Mouse (Mus musculus) cerebellum, adult 9-10 months (tissue): ENCODE results near the gene Brd7.

ENCODE experiments used
- DNase-seq: peaks from one replicate; pipeline ENCODE4 v3.0.0; 2022

The Brd7 gene

GRCm38 (mm10) chr8:88349046-88349445 is 12.9 kb downstream of the Brd7 start:
- no peak for DNase-seq

- no peak for DNase-seq
Observed at GRCm38 (mm10) chr8:88342026-88342425, 20.0 kb downstream of the Brd7 start.

GRCm38 (mm10) chr8:88339887-88340695 is 21.9 kb downstream of the Brd7 start:
- DNase-seq = no peak

DNA sequence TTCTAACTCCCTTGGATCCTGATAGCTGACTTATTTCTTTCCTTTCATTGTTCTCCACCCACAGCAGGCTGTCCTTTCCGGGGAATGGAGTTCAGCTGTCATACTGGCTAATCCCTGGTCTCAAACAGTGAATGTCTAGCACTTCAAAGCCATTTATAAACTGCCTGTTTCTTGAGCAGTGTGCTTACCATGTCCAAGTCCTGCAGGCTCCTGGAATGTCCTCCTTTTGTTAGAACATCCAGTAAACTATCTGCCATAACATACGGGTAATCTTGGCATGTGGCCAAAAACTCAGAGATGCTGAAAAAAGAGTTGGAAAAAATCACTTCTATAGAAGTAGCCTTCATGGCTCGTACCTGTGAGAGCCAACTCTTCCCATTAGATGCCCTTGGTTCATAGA is 22.8 kb downstream of the Brd7 start:
- peak; percentile 57 for DNase-seq

DNA sequence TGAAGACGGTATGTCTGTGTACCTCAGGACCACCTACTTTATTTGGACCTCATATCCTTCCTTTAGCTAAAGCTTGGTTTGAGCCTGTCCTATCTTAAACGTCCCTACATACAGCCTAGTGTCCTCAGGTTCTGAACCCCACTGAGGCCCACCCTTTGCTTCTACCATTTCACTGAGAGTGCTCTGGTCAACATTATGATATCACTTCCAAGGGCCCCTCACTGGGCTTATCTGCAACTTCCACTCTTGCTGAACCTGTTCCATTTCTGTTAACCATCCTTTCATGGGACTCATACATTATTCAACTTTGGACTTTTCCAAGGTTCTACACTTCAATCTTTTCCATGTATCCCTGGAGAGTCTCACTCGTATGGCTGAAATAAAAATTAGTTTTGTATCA is 27.0 kb downstream of the Brd7 start:
- DNase-seq = no peak

DNA sequence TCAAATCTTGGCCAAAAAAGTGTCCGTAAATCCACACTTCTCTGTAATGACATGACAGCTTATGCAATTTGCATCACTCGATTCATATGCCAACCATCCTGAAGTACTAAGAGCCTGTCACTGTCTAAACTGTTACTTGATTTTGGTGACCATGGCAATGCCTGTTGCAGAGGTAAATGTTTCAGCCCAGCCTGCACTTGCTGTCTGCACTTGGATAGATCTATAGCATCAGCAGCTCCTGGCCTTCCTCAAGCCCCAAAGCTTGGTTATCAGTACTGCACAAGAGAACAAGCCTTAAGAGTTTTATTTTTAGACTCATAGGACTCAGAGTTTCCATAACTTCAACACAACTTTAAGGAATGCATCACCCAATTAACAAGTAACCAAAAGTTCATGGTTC is 27.6 kb downstream of the Brd7 start:
- no peak for DNase-seq

DNA sequence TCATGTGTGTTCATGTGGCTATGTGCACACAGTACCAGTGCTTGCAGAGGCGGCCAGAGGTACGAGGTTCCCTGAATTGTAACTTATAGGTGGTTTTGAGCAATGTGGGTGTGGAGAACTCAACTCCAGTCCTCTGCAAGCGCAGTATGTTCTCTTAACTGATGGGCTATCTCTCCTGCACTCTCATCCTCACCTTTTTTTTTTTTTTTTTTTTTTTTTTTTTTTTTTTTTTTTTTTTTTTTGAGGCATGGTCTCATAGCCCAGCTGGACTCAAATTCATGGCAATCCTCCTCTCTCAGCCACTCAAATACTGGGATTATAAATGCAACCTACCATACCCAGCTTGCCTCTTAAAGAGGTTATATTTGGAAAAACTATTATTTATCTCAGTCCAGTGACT is 31.2 kb downstream of the Brd7 start:
- DNase-seq = no peak

GRCm38 (mm10) chr8:88328689-88329088 is 33.3 kb downstream of the Brd7 start:
- no peak for DNase-seq

DNA sequence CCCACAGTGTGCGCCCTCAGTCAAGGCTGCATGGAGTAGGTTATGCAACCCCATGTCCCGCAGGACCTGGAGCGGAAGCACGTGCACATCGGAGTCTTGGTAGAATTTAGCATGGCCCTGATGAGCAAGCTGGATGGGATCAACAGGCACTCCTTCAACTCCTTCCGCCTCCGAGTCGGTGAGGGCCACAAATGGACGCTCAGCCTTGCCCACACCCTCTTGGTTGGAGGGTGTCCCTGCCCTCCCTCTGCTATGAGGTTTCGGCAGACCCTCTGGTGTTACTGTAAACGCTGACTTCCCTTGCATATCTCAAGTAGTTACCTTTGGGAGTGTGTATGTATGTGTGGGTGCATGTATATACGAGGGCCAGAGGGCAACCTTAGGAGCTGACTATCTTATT is 35.7 kb downstream of the Brd7 start:
- DNase-seq = no peak

DNA sequence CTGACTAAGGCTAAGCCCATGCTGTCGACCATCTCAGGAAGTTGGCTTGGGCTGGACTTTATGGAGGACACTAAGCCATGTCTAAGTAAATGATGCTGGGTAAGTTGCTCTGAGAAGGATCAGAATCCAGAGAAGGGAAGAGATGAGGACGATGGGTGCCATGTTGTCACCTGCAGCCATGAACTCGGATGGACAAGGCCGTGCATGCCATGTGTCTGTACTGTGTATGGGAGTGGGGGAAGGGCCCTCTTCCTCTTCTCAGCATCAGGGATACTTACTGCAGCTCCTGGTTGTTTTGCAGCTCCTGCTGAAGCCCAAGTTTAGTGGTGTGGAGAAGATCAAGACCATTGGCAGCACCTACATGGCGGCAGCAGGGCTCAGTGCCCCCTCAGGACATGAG is 36.2 kb downstream of the Brd7 start:
- DNase-seq = no peak

DNA sequence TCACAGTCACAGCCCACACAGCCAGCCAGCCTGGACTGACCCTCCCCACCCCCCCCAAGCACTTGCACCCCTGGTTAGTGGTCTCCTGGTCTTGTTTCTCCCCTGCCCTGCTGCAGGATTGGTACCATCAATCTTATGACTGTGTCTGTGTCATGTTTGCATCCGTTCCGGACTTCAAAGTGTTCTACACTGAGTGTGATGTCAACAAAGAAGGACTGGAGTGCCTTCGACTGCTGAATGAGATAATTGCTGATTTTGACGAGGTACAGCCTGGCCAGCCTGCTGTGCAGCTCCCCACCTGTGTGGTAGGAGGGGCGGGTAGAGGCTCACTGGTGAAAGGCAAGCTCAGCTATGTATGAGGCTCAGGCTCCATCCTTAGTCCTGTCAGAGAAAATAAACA is 36.7 kb downstream of the Brd7 start:
- DNase-seq = no peak

DNA sequence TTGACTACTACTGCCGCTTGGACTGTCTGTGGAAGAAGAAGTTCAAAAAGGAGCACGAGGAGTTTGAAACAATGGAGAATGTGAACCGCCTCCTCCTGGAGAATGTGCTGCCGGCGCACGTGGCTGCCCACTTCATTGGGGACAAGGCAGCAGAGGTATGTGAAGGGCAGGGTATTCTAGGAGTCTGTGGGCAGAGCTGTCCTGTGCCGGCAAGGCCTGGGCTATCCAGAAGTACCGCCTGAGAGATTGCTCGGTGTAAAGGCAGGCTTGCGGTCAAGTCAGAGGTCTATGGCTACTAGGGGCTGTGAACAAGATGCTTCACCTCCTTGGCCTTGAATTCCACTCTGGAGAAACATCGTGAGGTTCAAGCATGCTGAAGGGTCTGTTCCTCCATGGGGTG is 37.2 kb downstream of the Brd7 start:
- DNase-seq = no peak

GRCm38 (mm10) chr8:88323523-88323922 is 38.5 kb downstream of the Brd7 start:
- no peak for DNase-seq

DNA sequence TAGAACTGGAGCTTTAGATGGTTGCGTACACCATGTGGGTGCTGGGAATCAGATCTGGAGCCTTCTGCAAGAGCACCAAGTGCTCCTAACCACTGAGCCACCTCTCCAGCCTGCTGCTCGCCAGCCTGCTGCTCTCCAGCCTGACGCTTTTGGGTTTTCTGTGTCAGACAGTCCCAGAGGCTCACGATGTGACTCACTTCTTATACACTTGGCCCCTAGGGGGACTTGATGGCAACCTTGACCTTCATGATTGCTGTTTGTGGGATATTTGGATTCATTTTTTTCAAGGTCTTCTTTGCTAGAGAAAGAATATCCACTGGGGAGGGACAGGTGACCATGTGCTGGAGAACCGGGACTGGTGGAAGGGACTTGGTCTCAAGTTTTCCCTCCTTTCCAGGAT is 40.6 kb downstream of the Brd7 start:
- DNase-seq = no peak

DNA sequence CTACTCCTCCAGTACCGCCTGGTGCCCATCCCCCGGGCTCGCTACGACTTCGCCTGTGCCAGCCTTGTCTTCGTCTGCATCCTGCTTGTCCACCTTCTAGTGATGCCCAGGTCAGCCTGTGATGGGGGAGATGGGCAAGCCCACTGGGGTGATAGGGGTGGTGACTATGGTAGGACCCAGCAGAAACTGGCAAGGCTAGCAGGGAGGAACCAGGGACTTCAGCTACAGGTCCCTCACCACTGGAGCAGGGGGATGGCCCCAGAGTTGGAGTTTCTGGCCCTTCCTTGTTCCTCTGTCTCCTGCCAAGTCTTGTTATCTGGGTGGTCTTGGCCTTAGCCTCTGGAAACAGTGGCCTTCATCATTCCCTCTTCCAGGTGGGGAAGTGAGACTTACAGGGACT is 41.9 kb downstream of the Brd7 start:
- DNase-seq = no peak

GRCm38 (mm10) chr8:88318151-88318550 is 43.8 kb downstream of the Brd7 start:
- DNase-seq = no peak

- no peak for DNase-seq
Observed at GRCm38 (mm10) chr8:88317341-88317740, 44.7 kb downstream of the Brd7 start.

GRCm38 (mm10) chr8:88316139-88316931 is 45.7 kb downstream of the Brd7 start:
- DNase-seq = no peak

DNA sequence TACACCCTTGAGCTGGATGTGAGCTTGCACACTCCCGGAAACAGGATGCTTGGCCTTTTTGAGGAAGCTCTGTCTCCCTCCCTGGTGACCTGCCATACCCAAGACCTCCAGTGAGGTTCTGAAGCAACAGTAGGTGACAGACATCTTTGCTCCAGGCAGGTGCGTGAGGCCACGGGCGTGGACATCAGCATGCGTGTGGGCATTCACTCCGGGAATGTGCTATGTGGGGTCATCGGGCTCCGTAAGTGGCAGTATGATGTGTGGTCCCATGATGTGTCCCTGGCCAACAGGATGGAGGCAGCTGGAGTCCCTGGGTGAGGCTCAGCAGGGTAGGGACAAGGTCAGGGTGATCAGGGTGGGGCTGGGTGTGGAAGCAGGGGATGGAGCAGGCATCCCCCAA is 46.7 kb downstream of the Brd7 start:
- no peak for DNase-seq

- DNase-seq = peak; percentile 61
Observed at GRCm38 (mm10) chr8:88313991-88314390, 48.0 kb downstream of the Brd7 start.

DNA sequence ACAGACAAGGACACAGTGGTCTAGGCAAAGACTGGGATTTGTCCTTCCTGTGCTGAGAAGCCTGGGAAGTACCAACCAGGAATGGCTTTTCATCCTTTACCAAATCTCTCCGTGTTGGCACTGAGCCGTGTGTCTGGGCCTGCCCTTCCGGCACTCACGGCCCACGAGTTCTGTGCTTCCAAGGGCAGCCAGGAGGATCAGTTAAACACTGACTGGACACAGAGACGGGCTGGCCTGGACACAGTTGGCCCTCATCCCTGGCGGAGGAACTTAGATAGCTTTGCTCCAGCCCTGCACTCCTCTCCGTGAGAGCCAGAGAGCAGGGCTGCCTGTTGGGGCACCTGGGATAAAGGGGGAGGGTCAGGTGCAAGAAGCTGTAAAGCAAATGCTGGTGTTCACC is 49.0 kb downstream of the Brd7 start:
- peak; percentile 41 for DNase-seq

DNA sequence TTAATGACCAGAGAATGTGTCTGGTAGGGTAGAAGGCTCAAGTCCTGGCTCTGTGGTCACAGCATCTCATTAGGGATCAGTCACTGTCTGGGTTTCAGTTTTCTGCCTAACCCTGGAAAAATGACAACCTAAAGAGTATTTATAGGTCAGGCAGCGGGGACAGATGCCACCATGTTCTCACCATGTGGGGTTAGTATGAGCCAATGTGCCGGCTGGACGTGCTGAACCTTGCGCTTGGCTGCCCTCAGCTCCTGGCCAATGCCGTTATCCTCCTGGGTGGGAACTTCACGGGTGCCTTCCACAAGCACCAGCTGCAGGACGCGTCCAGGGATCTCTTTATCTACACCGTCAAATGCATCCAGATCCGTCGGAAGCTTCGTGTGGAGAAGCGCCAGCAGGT is 51.7 kb downstream of the Brd7 start:
- no peak for DNase-seq

DNA sequence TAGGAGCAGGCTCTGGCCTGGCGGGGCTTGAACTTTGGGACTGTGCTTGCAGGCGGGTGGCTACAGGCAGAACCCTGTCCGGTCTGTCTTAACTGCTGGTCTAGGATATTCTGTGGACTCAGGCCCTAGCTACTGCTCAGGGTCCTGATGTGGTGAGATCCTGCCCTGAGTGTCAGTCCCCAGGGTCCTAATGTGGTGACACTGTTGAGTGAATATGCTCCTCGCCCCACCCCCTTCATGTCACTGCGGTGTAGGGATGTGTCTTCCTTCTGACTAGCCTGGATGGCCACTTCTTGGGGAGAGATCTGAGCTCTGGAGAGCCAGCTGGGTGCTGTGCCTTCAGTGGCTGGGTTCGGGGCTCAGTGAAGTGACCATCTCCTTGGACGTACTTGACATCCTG is 52.1 kb downstream of the Brd7 start:
- DNase-seq = no peak

GRCm38 (mm10) chr8:88309274-88309873 is 52.6 kb downstream of the Brd7 start:
- no peak for DNase-seq
